Mouse (Mus musculus) layer of hippocampus, adult 8-10 months (tissue): ENCODE data around the gene Cux2. TPM values are rescaled to one million over a fixed set of nuclear protein-coding genes. Genes with fewer than 3 reads are reported as not detected.

Experiments used
- DNase-seq, 2 experiments: peaks; one replicate each; pipeline ENCODE4 v3.0.0; 2022; ENCODE audit warnings: low spot score in 2 of 2
- total RNA-seq, 4 experiments: library from RNA; stranded (reverse); gene quantifications; 2 replicates each; pipeline ENCODE4 v1.2.4; 2022

Cux2 gene
- total RNA-seq, 4 experiments from 2014 or later = 41.0 to 48.6 (median 45.2) TPM

- no peak for DNase-seq
Observed at GRCm38 (mm10) chr5:122017269-122017668, 32.6 kb downstream of the Cux2 start.

- DNase-seq = no peak
Observed at GRCm38 (mm10) chr5:122016744-122017143, 33.2 kb downstream of the Cux2 start.

DNA sequence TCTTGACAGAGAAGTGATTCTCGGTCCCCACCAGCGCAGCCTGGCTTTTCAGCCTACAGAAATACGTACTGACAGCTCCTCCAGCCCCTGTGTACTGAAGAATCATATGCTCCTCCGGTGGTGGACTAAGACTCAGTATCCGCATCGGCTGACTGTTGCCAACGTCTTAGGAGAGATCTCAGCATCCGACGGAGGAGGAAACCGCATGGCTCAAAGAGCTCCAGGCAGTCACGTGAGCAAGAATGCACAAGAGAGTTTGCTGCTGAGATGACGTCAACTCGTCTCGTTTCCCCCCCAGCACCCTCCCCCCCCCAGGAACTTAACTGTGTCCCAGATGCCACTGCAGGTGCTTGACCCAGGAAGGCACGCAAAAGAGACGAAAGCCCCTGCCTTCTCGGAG, 34.8 kb downstream of the Cux2 start:
- no peak for DNase-seq

GRCm38 (mm10) chr5:122014671-122015070, 35.2 kb downstream of the Cux2 start:
- DNase-seq = no peak

DNA sequence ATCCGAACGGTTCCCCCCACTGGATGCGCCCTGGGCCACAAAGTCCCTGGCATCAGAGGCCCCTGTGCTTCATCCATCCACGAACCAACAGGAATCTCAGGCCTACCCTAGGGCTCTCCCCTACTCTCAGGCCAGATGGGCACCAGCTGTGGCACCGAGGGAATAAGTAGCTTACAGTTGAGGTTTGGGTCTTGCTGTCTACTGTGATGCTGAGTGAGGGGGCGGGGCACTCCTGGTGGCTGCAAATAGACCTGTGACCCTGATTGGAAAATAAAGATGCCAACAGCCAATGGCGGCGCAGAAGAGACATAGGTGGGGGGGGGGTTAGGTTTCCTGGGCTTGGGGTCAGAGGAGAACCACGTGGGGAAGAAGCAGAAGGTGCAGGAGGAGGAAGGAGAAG, 38.6 kb downstream of the Cux2 start:
- no peak for DNase-seq

DNA sequence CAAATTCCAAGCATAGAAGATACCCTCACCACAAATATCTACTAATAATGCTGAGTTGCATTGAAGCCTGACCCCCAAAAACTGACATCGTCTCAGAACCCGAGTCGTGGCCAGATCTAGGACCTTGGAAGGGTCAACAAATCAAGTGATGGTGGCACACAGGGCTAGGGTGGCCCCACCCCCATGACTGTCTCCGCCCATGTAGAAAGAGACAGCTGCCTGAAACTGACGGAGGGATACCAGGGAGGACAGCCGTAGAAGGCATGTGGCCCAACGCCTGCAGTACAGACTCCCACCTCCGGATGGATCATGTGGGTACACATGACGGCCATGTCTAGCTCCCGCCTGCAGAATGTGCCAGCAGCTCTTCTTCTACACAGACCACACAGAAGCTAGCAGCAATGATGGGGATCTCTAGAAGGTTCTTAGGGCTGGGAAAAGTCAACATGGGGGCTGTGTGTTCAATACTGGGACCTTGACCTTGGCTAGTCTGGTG, 41.9 kb downstream of the Cux2 start:
- no peak for DNase-seq

- no peak for DNase-seq
Observed at GRCm38 (mm10) chr5:122003460-122003859, 46.4 kb downstream of the Cux2 start.

GRCm38 (mm10) chr5:122002148-122002547, 47.8 kb downstream of the Cux2 start:
- no peak for DNase-seq

DNA sequence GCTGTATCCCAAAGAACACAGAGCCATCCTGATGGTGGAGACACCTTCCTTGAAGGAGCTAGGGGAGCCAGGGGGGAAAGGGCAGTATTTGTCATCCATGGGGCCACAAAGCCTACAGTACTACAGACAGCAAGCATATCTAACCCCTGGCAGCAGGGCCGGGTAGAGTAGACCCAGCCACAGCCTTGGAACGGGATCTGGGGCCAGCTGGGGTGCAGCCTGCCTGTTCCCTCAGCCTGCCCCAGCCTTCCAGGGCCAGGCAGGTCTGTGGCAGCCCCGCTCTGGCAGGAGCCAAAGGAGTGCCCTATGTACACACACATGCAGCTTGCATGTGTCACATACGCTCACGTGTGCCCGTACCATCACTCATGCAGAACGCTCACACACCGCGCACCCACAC, 48.6 kb downstream of the Cux2 start:
- DNase-seq = no peak

GRCm38 (mm10) chr5:122000381-122000780, 49.5 kb downstream of the Cux2 start:
- peak in 1 of 2 experiments; percentile 14 for DNase-seq

DNA sequence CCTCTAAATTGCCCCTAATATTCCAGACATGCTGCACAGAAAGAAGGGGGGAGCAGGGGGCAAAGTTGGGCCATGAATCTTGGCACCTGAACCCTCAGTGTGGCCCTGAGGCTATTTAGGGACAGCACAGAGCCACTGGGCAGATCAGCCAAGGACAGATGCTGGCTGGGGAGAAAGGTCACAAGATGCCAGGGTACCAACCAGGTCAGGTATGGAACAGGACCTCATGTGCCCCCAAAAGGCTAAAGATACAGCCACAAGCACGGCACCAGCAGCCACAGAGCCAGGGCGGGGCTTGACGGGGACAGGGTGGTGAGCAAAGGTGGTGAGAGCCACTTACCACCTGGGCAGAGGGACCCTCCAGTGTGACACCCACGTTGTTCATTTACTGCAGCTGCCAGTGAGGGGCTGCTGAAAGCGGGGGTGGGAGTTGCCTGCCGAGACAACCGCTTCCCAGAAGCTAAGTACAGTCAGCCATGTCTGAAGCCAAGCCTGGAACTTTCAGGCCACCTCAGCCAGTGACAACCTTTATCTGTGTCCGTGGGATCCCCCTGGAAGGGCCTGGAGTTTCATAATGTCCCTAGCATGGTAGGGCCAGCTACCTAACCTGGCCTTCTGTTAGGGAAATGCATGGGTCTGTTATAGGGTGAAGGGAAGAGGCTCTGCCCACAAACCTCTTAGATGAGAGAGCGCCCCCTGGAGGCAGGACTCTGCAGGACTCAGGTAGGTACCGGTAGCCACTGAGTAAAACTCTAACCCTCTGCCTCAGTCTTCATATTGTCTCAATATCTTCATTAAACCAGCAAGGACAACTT, 50.7 kb downstream of the Cux2 start:
- DNase-seq = peak; percentile 24 to 52

DNA sequence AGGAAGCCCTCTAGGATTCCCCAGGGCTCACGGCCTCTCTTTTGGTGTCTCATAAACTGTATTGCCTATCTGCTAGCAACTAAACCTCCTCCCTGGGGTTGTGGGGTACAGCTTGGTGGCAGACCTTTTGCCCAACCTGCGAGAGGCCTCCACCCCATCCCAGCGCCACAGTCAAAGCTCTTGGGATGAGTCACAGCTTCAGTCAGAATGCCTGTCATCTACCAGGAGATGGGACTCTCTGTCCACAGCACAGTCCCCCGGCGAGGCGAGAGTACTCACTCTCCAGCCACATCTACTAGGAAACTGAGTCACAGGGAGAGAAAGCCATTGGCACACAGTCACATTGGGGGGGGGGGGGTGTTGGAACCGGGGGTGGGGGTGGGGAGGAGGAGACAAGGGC, 51.6 kb downstream of the Cux2 start:
- no peak for DNase-seq

- DNase-seq = no peak
Observed at GRCm38 (mm10) chr5:121996701-121997100, 53.2 kb downstream of the Cux2 start.

GRCm38 (mm10) chr5:121994808-121995207, 55.1 kb downstream of the Cux2 start:
- DNase-seq = no peak

- no peak for DNase-seq
Observed at GRCm38 (mm10) chr5:121991914-121992313, 58.0 kb downstream of the Cux2 start.

DNA sequence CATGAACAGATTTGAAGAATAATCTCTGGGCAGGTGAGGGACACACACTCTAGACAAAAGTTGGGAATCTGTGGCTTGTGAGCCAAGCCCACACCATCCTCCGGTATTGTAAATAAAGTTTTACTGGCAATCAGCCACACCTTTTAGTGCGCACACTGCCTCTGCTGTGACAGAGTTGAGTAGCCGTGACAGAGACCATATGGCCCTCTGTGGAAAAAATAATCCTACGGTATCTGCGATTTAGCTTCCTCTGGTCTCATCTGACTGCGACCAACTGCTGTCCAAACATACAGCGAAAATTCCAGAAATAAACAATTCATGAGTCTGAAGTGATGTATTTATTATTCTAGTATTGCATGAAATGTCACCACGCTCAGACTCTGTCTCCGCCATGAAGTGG, 64.0 kb downstream of the Cux2 start:
- no peak for DNase-seq

DNA sequence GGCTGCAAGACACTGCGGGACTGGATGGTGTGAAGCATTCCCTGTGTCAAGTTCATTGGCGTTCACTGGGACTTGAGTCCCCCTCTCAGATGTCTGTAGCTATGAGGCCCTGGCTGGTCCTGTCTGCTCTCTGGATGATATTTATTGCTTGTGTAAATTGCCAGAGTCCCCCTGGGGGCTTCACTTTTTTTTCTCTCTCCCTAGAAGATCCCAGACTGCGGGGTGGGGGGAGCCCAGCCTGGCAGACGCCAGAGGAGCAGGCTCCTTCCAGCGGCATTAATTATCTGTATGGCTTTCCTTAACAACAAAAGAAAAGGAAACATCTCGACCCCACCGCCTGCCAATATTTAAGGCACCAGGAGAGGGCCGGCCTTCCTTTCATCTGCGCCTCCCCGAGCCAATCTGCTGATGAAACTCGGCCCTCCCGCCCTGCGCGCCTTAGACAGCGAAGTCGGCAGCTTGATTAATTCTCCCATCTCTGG, 68.2 kb downstream of the Cux2 start:
- DNase-seq = no peak

DNA sequence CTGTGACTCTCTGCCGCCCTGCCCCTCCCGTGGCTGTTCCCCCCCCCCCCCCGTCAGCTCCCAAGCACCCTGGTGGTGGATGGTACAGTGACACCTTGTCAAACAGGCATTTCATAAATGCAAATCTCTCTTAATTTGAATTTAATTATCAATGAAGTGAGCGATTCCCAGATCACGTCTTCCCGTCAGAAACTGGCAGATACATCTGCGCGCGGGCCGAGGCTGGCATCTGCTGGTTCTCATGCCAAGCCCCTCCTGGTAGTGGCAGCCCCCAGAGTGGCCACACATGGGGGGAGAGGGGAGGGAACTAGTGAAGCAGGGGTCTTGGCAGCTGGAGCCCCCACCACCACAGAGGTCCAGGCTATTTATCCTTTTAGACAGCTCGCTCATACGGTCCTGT, 73.6 kb downstream of the Cux2 start:
- no peak for DNase-seq

DNA sequence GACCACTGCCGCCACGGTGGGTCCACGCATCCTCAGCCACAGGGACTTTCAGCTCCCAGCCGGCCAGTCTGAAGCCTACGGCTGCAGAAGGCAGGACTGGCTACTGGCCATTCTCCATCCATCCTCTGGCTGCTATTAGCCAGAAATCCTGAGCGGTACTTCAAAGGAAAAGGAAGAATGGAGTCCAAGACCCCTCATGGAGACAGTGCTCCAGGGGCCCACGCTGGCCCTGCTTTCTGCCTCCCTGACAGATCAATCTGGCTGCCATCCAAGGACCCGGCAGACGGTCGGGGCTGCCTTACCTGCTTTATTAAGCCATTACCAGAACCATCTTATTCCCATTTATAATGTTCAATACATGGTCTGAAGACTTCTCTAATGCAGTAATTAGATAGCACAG, 76.4 kb downstream of the Cux2 start:
- no peak for DNase-seq

GRCm38 (mm10) chr5:121972680-121973192, 77.2 kb downstream of the Cux2 start:
- no peak for DNase-seq

- DNase-seq = no peak
Observed at GRCm38 (mm10) chr5:121968999-121969398, 80.9 kb downstream of the Cux2 start.

DNA sequence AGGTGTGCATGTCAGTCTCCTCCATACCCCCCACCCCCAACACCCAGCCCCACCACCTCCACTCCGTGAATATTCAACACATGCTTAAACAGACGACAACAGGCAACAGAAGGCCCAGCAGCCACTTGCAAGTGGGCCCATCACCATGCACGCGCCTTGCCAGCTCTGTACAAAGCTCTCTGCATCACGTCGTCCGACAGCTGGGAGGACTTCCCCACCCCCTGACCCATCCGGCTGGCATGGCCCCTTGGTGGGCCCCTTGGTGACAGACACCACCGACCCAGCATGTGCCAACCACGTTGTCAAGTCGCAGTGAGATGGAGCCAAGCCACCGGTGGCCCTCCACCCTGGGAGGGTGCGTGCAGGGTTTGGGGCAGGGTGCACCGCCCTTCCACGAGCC, 81.5 kb downstream of the Cux2 start:
- DNase-seq = no peak

DNA sequence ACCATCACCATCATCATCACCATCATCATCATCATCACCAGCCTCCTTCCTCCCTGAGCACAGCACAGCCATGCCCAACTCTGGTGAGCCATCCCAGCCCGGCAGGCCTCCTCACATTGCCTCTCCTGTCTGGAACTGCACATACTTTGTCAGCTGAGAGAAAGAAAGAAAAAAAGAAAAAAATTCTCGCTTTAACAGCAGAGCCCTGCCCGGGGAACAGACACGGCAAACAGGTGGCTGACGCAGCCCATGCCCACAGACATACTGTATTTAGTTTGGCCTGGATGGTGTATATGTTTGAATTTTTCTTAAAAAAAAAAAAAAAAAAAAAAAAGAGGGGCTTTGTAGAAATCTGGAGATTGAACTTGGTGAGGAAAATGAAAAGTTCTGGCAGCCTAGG, 82.4 kb downstream of the Cux2 start:
- no peak for DNase-seq
